Mouse (Mus musculus): ENCODE results near the gene F11. TPM values are rescaled to one million over a fixed set of nuclear protein-coding genes. Genes with fewer than 3 reads are reported as not detected.

F11 gene
- polyA plus RNA-seq, 2 experiments = not detected

DNA sequence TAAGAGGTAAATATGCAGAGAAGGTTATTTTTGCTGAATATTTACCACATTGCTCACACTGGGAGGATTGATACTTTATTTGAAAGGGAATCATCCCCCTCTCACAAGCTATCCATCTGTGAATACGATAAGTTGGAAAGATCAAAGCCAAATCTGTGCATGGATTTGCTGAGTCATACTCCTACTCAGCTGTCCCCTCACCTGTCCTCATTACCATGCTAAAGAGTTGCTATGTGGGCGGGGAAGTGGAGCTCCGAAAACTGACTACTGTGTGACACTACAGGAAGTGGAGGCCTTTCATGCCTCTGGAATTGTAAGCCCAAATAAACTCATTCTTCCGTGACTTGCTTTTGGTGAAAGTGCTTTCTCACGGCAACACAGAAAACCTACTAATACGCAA is 26.6 kb downstream of the F11 start:
- 90% methylated on average over 6 of the region's 6 CpGs for WGBS
- Histone ChIP-seq H3K36me3 (ENCODE audit: control insufficient read depth, insufficient read depth, low read length) (no peaks in the 10 kb centered on the region), H3K27ac (replicated peaks; ENCODE audit: low read depth, low read length) (no peak overlapping the region), H3K27me3 (ENCODE audit: control insufficient read depth, insufficient read depth, low read length) (no peaks in the 10 kb centered on the region), H3K4me2 (replicated peaks; ENCODE audit: low read depth, low read length, severe bottlenecking) (no peak overlapping the region), H3K4me1 (ENCODE audit: control insufficient read depth, insufficient read depth, low read length) (no peaks in the 10 kb centered on the region), H3K9ac (ENCODE audit: low read depth, low read length, severe bottlenecking) (no peak overlapping the region), H3K4me3 (replicated peaks; ENCODE audit: low read length) (no peak overlapping the region), H3K9me3 (ENCODE audit: control insufficient read depth, low read length) (no peaks in the 10 kb centered on the region)
- TF ChIP-seq POLR2A (IDR thresholded peaks at IDR 0.05; ENCODE audit: borderline replicate concordance, extremely low read depth, insufficient read depth, insufficient read length) = no peak
- DNase-seq (ENCODE audit: low spot score) (no peak), ATAC-seq (ENCODE audit: low FRiP score, low read depth) (no peak)

- no peak for DNase-seq (ENCODE audit: low spot score)
- no peak for TF ChIP-seq POLR2A (IDR thresholded peaks at IDR 0.05; ENCODE audit: borderline replicate concordance, extremely low read depth, insufficient read depth, insufficient read length)
Observed at GRCm38 (mm10) chr8:45233256-45233655, 28.6 kb downstream of the F11 start.

DNA sequence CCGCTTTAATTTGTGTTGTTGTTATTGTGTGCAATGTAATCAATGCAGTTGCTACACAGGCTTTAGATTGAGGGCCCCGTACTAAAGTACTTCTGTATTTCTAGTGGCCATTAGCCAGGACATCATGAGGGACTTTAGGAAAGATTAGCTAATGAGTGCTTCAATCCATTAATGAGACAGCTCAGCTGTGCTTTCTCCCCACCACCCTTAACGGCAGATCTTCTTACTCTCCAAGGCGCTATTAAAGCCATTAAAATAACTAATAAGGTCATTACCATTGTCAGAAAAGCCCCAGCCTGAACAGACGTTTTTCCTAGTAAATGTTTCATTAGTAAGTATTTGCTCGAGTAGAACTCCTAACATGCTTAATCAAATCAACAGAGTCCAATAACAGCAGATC is 59.4 kb downstream of the F11 start:
- no peak overlapping the region for H3K4me3 ChIP-seq (replicated peaks; ENCODE audit: low read length)
- H3K9me3 ChIP-seq (ENCODE audit: control insufficient read depth, low read length) = no peaks in the 10 kb centered on the region
- no peak overlapping the region for H3K9ac ChIP-seq (ENCODE audit: low read depth, low read length, severe bottlenecking)
- ATAC-seq (ENCODE audit: low FRiP score, low read depth) = no peak
- no peak for TF ChIP-seq POLR2A (IDR thresholded peaks at IDR 0.05; ENCODE audit: borderline replicate concordance, extremely low read depth, insufficient read depth, insufficient read length)
- H3K27ac ChIP-seq (replicated peaks; ENCODE audit: low read depth, low read length) = no peak overlapping the region
- no peak for DNase-seq (ENCODE audit: low spot score)
- no peak overlapping the region for H3K4me2 ChIP-seq (replicated peaks; ENCODE audit: low read depth, low read length, severe bottlenecking)
- 46% methylated on average over 6 of the region's 6 CpGs for WGBS
- H3K27me3 ChIP-seq (ENCODE audit: control insufficient read depth, insufficient read depth, low read length) = no peaks in the 10 kb centered on the region
- no peaks in the 10 kb centered on the region for H3K36me3 ChIP-seq (ENCODE audit: control insufficient read depth, insufficient read depth, low read length)
- H3K4me1 ChIP-seq (ENCODE audit: control insufficient read depth, insufficient read depth, low read length) = no peaks in the 10 kb centered on the region

More at GRCm38 (mm10) chr8:45233256-45233655, 28.6 kb downstream of the F11 start:
- Histone ChIP-seq H3K4me2 (replicated peaks; ENCODE audit: low read depth, low read length, severe bottlenecking) (no peak overlapping the region), H3K4me3 (replicated peaks; ENCODE audit: low read length) (no peak overlapping the region), H3K36me3 (ENCODE audit: control insufficient read depth, insufficient read depth, low read length) (no peaks in the 10 kb centered on the region), H3K4me1 (ENCODE audit: control insufficient read depth, insufficient read depth, low read length) (no peaks in the 10 kb centered on the region), H3K9ac (ENCODE audit: low read depth, low read length, severe bottlenecking) (no peak overlapping the region), H3K27me3 (ENCODE audit: control insufficient read depth, insufficient read depth, low read length) (no peaks in the 10 kb centered on the region), H3K9me3 (ENCODE audit: control insufficient read depth, low read length) (no peaks in the 10 kb centered on the region), H3K27ac (replicated peaks; ENCODE audit: low read depth, low read length) (no peak overlapping the region)
- no peak for ATAC-seq (ENCODE audit: low FRiP score, low read depth)
- WGBS = 66% methylated on average over 3 of the region's 3 CpGs

- TF ChIP-seq POLR2A (IDR thresholded peaks at IDR 0.05; ENCODE audit: borderline replicate concordance, extremely low read depth, insufficient read depth, insufficient read length) = no peak
- no peak overlapping the region for H3K4me3 ChIP-seq (replicated peaks; ENCODE audit: low read length)
- WGBS = 73% methylated on average over 5 of the region's 5 CpGs
- H3K9ac ChIP-seq (ENCODE audit: low read depth, low read length, severe bottlenecking) = no peak overlapping the region
- H3K27ac ChIP-seq (replicated peaks; ENCODE audit: low read depth, low read length) = no peak overlapping the region
- H3K27me3 ChIP-seq (ENCODE audit: control insufficient read depth, insufficient read depth, low read length) = no peaks in the 10 kb centered on the region
- no peaks in the 10 kb centered on the region for H3K36me3 ChIP-seq (ENCODE audit: control insufficient read depth, insufficient read depth, low read length)
- DNase-seq (ENCODE audit: low spot score) (peak; percentile 61), ATAC-seq (ENCODE audit: low FRiP score, low read depth) (peak; percentile 15)
- H3K4me2 ChIP-seq (replicated peaks; ENCODE audit: low read depth, low read length, severe bottlenecking) = no peak overlapping the region
- H3K9me3 ChIP-seq (ENCODE audit: control insufficient read depth, low read length) = no peaks in the 10 kb centered on the region
- no peaks in the 10 kb centered on the region for H3K4me1 ChIP-seq (ENCODE audit: control insufficient read depth, insufficient read depth, low read length)
Observed at GRCm38 (mm10) chr8:45201605-45202004, 60.2 kb downstream of the F11 start.

GRCm38 (mm10) chr8:45197294-45197693 is 64.5 kb downstream of the F11 start:
- TF ChIP-seq POLR2A (IDR thresholded peaks at IDR 0.05; ENCODE audit: borderline replicate concordance, extremely low read depth, insufficient read depth, insufficient read length) = no peak
- Histone ChIP-seq H3K36me3 (ENCODE audit: control insufficient read depth, insufficient read depth, low read length) (no peaks in the 10 kb centered on the region), H3K9me3 (ENCODE audit: control insufficient read depth, low read length) (no peaks in the 10 kb centered on the region), H3K27me3 (ENCODE audit: control insufficient read depth, insufficient read depth, low read length) (no peaks in the 10 kb centered on the region), H3K27ac (replicated peaks; ENCODE audit: low read depth, low read length) (no peak overlapping the region), H3K4me1 (ENCODE audit: control insufficient read depth, insufficient read depth, low read length) (no peaks in the 10 kb centered on the region), H3K4me3 (replicated peaks; ENCODE audit: low read length) (no peak overlapping the region), H3K4me2 (replicated peaks; ENCODE audit: low read depth, low read length, severe bottlenecking) (no peak overlapping the region), H3K9ac (ENCODE audit: low read depth, low read length, severe bottlenecking) (no peak overlapping the region)
- 83% methylated on average over 5 of the region's 5 CpGs for WGBS
- DNase-seq (ENCODE audit: low spot score) (no peak), ATAC-seq (ENCODE audit: low FRiP score, low read depth) (no peak)

- Histone ChIP-seq H3K4me2 (replicated peaks; ENCODE audit: low read depth, low read length, severe bottlenecking) (no peak overlapping the region), H3K27me3 (ENCODE audit: control insufficient read depth, insufficient read depth, low read length) (no peaks in the 10 kb centered on the region), H3K9me3 (ENCODE audit: control insufficient read depth, low read length) (no peaks in the 10 kb centered on the region), H3K9ac (ENCODE audit: low read depth, low read length, severe bottlenecking) (no peak overlapping the region), H3K4me3 (replicated peaks; ENCODE audit: low read length) (no peak overlapping the region), H3K36me3 (ENCODE audit: control insufficient read depth, insufficient read depth, low read length) (no peaks in the 10 kb centered on the region), H3K4me1 (ENCODE audit: control insufficient read depth, insufficient read depth, low read length) (no peaks in the 10 kb centered on the region), H3K27ac (replicated peaks; ENCODE audit: low read depth, low read length) (no peak overlapping the region)
- 78% methylated on average over 8 of the region's 8 CpGs for WGBS
- no peak for TF ChIP-seq POLR2A (IDR thresholded peaks at IDR 0.05; ENCODE audit: borderline replicate concordance, extremely low read depth, insufficient read depth, insufficient read length)
- DNase-seq (ENCODE audit: low spot score) = no peak
- no peak for ATAC-seq (ENCODE audit: low FRiP score, low read depth)
Observed at GRCm38 (mm10) chr8:45195954-45196526, 65.8 kb downstream of the F11 start.

Other genes starting within 250 kb of the F11 start
- gene Mtnr1a, start 192.9 kb downstream of the F11 start, polyA plus RNA-seq (2012; rRNA removed) = 0.26 and 0.36 TPM in 2 replicates
- gene Mtnr1a, start 192.9 kb downstream of the F11 start, polyA plus RNA-seq (2014; fragmentation: Nextera tagmentation; extraction: Ambion mirVana) = 0.12 TPM in 1 of 2 replicates, not detected in the other
- 0.01 TPM in 2 replicates for gene Klkb1, start 32.8 kb upstream of the F11 start, polyA plus RNA-seq (2012; rRNA removed)
- not detected in 2 replicates for gene Klkb1, start 32.8 kb upstream of the F11 start, polyA plus RNA-seq (2014; fragmentation: Nextera tagmentation; extraction: Ambion mirVana)
- not detected in 2 replicates for gene Gm45753, start 46.4 kb upstream of the F11 start, polyA plus RNA-seq (2012; rRNA removed)
- not detected in 2 replicates for gene Gm45753, start 46.4 kb upstream of the F11 start, polyA plus RNA-seq (2014; fragmentation: Nextera tagmentation; extraction: Ambion mirVana)
- gene Cyp4v3, start 71.2 kb upstream of the F11 start, polyA plus RNA-seq (2012; rRNA removed) = 1.1 and 1.4 TPM in 2 replicates
- gene Cyp4v3, start 71.2 kb upstream of the F11 start, polyA plus RNA-seq (2014; fragmentation: Nextera tagmentation; extraction: Ambion mirVana) = 0.98 and 2.2 TPM in 2 replicates
- 11.8 and 12.9 TPM in 2 replicates for gene Fam149a, start 120.3 kb upstream of the F11 start, polyA plus RNA-seq (2012; rRNA removed)
- gene Fam149a, start 120.3 kb upstream of the F11 start, polyA plus RNA-seq (2014; fragmentation: Nextera tagmentation; extraction: Ambion mirVana) = 14.9 and 16.8 TPM in 2 replicates
- 0.81 and 1.4 TPM in 2 replicates for gene Tlr3, start 149.0 kb upstream of the F11 start, polyA plus RNA-seq (2012; rRNA removed)
- gene Tlr3, start 149.0 kb upstream of the F11 start, polyA plus RNA-seq (2014; fragmentation: Nextera tagmentation; extraction: Ambion mirVana) = 1.5 and 2.5 TPM in 2 replicates
- gene Sorbs2, start 245.8 kb upstream of the F11 start, polyA plus RNA-seq (2012; rRNA removed) = 52.7 and 63.3 TPM in 2 replicates
- 54.1 and 60.6 TPM in 2 replicates for gene Sorbs2, start 245.8 kb upstream of the F11 start, polyA plus RNA-seq (2014; fragmentation: Nextera tagmentation; extraction: Ambion mirVana)

All from limb, embryonic 14.5 days (tissue).